Mouse (Mus musculus): ENCODE measurements around the gene Skint10. TPM values are rescaled to one million over a fixed set of nuclear protein-coding genes. Genes with fewer than 3 reads are reported as not detected.

The Skint10 gene
- polyA plus RNA-seq (2016; fragmentation: Nextera tagmentation; extraction: Ambion mirVana), result not detected in 2 replicates

DNA sequence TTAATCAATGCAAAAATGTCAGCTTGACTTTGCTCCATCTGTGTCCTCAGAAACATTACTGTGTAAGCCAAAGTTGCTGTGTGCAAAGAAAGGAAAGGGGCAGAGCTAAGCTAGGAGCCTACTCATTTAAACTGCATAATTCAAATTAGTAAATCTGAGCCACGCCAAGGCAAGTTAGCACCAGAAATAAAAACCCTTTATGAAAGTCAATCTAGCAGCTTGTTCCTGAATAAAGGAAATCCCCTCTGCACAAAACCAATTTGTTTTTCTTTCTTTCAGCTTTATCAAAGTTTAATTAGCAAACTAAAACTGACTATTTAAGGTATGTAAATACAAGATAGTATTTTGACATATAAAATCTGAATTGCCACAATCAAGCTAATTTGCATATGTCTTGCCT is at the start of gene Skint10:
Gene Skint10 (minus strand): TSS at position 101 of the 400 bp plus-strand sequence.
- H3K9ac ChIP-seq, result no peak within 1 kb of the TSS
- no peaks in the 10 kb centered on the region for H3K27me3 ChIP-seq
- no peaks in the 10 kb centered on the region for H3K4me1 ChIP-seq
- H3K9me3 ChIP-seq, result peaks cover 9% of the 10 kb centered on the region; the same call in 1 of the 2 replicates
- ATAC-seq (ENCODE audit: insufficient number of reproducible peaks, insufficient read depth, low FRiP score, low TSS enrichment), result no peak
- no peak within 1 kb of the TSS for H3K4me2 ChIP-seq (replicated peaks)
- H3K4me3 ChIP-seq, result no peak within 1 kb of the TSS
- H3K36me3 ChIP-seq, result no peaks in the 10 kb centered on the region
- no peak within 1 kb of the TSS for H3K27ac ChIP-seq
- WGBS, result 63% methylated on average over 1 of the region's 1 CpGs

DNA sequence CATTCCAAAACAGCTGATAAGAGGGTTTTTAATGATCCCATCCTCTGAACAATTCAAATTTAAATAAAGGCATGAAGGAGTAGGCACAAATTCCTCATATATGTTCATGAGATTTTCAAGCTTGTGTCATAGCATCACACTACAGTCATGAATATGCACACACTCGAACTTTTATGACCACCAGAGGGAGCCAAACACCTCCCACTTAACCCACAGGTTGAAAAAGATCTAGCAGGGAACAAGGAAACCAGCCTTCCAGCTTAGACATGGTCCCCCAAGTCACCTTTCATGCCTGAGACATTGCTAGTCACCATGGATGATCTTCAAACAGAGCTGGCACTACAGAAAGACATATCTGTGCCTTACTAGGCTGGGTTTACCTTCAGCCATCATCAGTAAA is 16.0 kb upstream of the Skint10 start:
- no peak for ATAC-seq (ENCODE audit: insufficient number of reproducible peaks, insufficient read depth, low FRiP score, low TSS enrichment)
- H3K4me3 ChIP-seq, result no peak overlapping the region
- no peaks in the 10 kb centered on the region for H3K27me3 ChIP-seq
- WGBS, result 0% methylated on average over 1 of the region's 1 CpGs
- no peak overlapping the region for H3K9ac ChIP-seq
- no peaks in the 10 kb centered on the region for H3K4me1 ChIP-seq
- H3K9me3 ChIP-seq, result peaks cover 23% of the 10 kb centered on the region
- H3K36me3 ChIP-seq, result no peaks in the 10 kb centered on the region
- H3K4me2 ChIP-seq (replicated peaks), result no peak overlapping the region
- H3K27ac ChIP-seq, result no peak overlapping the region

Other genes with a start within 250 kb of the Skint10 start
- gene Skint2, start 217.7 kb downstream of the Skint10 start, polyA plus RNA-seq (2016; fragmentation: Nextera tagmentation; extraction: Ambion mirVana), result not detected in 2 replicates